Mouse (Mus musculus) gastrocnemius, adult 18-20 months (tissue): ENCODE measurements around the gene Ccl28. TPM values are rescaled to one million over a fixed set of nuclear protein-coding genes. Genes with fewer than 3 reads are reported as not detected.

ENCODE experiments used
- total RNA-seq, 2 experiments: library from RNA; stranded (reverse); gene quantifications; 2 replicates each; pipeline ENCODE4 v1.2.3; 2021

Ccl28 gene
- total RNA-seq, 2 experiments from 2014 or later: 0.48 to 0.71 TPM

Other genes starting within 250 kb of the Ccl28 start
- gene Paip1, start 195.2 kb upstream of the Ccl28 start, total RNA-seq: 100 to 1,000 TPM in 1 of 2 experiments, 10 to 100 TPM in 1; 98.9 to 103 TPM
- gene 4833420G17Rik, start 161.1 kb upstream of the Ccl28 start, total RNA-seq: 1 to 10 TPM; 4.3 to 7.0 TPM
- gene Tmem267, start 135.8 kb upstream of the Ccl28 start, total RNA-seq: 10 to 100 TPM; 14.5 to 29.4 TPM
- under 1 TPM; 0.47 to 0.62 TPM for gene 3110070M22Rik, start 135.4 kb upstream of the Ccl28 start, total RNA-seq
- gene Hmgcs1, start 66.6 kb downstream of the Ccl28 start, total RNA-seq: 10 to 100 TPM; 23.7 to 26.7 TPM
- gene Nim1k, start 132.1 kb downstream of the Ccl28 start, total RNA-seq: 1 to 10 TPM; 1.3 to 1.6 TPM
- 10 to 100 TPM; 19.4 to 20.5 TPM for gene Zfp131, start 167.1 kb downstream of the Ccl28 start, total RNA-seq
- not detected for gene AF067063, start 206.4 kb downstream of the Ccl28 start, total RNA-seq
- gene D13Ertd608e, start 212.2 kb downstream of the Ccl28 start, total RNA-seq: not detected